In the genomic region with DNA sequence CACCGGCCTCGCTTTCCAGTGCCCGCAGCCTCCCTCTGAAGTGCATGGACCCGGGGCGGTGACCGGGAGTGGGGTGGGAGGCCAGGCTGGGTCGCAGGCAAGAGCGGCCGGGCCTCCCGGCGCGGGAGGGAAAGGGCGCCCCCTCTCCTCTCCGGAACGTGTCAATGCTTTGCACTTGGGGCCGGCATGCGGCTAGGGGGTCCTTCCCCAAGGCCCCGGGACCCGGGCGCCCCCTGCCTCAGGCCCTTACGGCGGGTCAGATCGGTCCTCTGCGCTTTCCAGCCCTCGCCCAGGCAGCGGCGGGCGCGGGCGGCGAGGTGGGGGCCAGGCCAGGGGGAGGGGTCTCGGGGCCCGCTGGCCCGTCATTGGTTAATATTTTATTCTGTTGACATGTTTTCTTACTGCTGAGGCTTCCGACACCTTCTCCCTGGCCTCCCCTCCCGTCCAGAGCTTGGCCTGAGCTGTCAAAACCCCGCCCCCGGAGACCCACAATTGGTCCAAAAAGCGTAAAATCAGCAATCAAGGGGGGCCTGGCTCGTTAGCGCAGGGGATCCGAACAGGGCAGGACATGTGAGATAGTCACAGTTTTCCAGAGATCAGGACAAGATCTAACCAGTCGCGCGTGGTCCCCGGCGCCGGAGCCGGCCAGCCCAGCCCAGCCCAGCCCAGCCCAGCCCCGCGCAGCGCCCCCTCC, we compare ENCODE assay signal across 8 mouse cellular contexts. TPM values are rescaled to one million over a fixed set of nuclear protein-coding genes. Genes with fewer than 3 reads are reported as not detected.
DNase-seq lines count a peak whose midpoint lies in the region; ATAC-seq and TF ChIP-seq lines count a peak whose summit lies in the region.

A gene (plus strand): TSS at position 321 of the 694 bp plus-strand sequence.

- H3K4me2 ChIP-seq in lung, embryonic 15.5 days, result peak within 1 kb of the TSS; percentile 87

- 0 out of 2 replicates have a peak, but pooled peaks cover 2% of the 10 kb centered on the region for H3K4me1 ChIP-seq in heart, adult 2 months (ENCODE audit: control insufficient read depth, insufficient read depth, low read length)
- peaks cover 6% of the 10 kb centered on the region; the same call in 1 of the 2 replicates for H3K4me1 ChIP-seq in kidney, adult 2 months (ENCODE audit: control insufficient read depth, insufficient read depth, low read length)
- peaks cover 41% of the 10 kb centered on the region for H3K4me1 ChIP-seq in lung, embryonic 15.5 days
- peaks cover 4% of the 10 kb centered on the region for H3K4me1 ChIP-seq in small intestine, adult 2 months (ENCODE audit: control insufficient read depth, insufficient read depth, insufficient read length, low read length)

- intact Hi-C loops in heart, adult 2 months (cut with DNase I), result loop anchor here (5.0 kb wide), 1 partner anchor 215 kb away; no protein-coding TSS in a partner anchor

- peak; percentile 91 for DNase-seq in MN1 (ENCODE audit: low spot score)
- DNase-seq in embryo, embryonic 10.5 days (ENCODE audit: low spot score), result peak; percentile 89
- peak; percentile 82 to 87 for DNase-seq in heart, adult 2 months
- DNase-seq in kidney, adult 2 months, result peak; percentile 97
- DNase-seq in frontal cortex, adult 2 months (ENCODE audit: extremely low spot score in 1 of 2, low spot score in 1 of 2), result no peak
- DNase-seq in T-cell, adult 2 months (ENCODE audit: low spot score), result no peak

- peak; percentile 78 for TF ChIP-seq POLR2A in heart, adult 2 months (IDR thresholded peaks at IDR 0.05; ENCODE audit: insufficient read depth, low read depth, low read length)
- peak; percentile 90 for TF ChIP-seq POLR2A in kidney, adult 2 months (IDR thresholded peaks at IDR 0.05; ENCODE audit: low read depth, low read length)
- no peak for TF ChIP-seq POLR2A in small intestine, adult 2 months (IDR thresholded peaks at IDR 0.05; ENCODE audit: low read depth, low read length)

- peak; percentile 34; the same call in 1 of the 2 replicates for TF ChIP-seq CTCF in heart, adult 2 months (IDR thresholded peaks at IDR 0.05)
- TF ChIP-seq CTCF in kidney, adult 2 months (conservative IDR thresholded peaks at IDR 0.05; ENCODE audit: insufficient read depth, insufficient read length, low read depth, low read length), result no peak
- no peak for TF ChIP-seq CTCF in small intestine, adult 2 months (IDR thresholded peaks at IDR 0.05; ENCODE audit: extremely low read depth, insufficient read length, insufficient replicate concordance, low read depth, low read length)

- H3K9me3 ChIP-seq in lung, embryonic 15.5 days, result no peaks in the 10 kb centered on the region

- WGBS in heart, adult 2 months, result 2% methylated on average over 51 of the region's 52 CpGs
- 2% methylated on average over 52 of the region's 52 CpGs for WGBS in kidney, adult 2 months
- WGBS in lung, embryonic 15.5 days, result under 1% methylated on average over 42 of the region's 52 CpGs
- WGBS in small intestine, adult 2 months, result 3% methylated on average over 51 of the region's 52 CpGs

- TF ChIP-seq EP300 in heart, adult 2 months (IDR thresholded peaks at IDR 0.05; ENCODE audit: insufficient read depth, low read depth, low read length), result no peak

- H3K27me3 ChIP-seq in heart, adult 2 months (ENCODE audit: control insufficient read depth, insufficient read depth, low read length), result peaks cover 20% of the 10 kb centered on the region
- H3K27me3 ChIP-seq in kidney, adult 2 months (replicated peaks; ENCODE audit: control insufficient read depth, insufficient read depth, low read length), result no peaks in the 10 kb centered on the region
- H3K27me3 ChIP-seq in lung, embryonic 15.5 days, result peaks cover 84% of the 10 kb centered on the region
- H3K27me3 ChIP-seq in small intestine, adult 2 months (ENCODE audit: control insufficient read depth, insufficient read depth, low read length), result peaks cover 79% of the 10 kb centered on the region

- H3K27ac ChIP-seq in heart, adult 2 months, result peak within 1 kb of the TSS; percentile 77
- H3K27ac ChIP-seq in kidney, adult 2 months (ENCODE audit: insufficient read depth, low read depth, low read length), result peak within 1 kb of the TSS; percentile 90
- peak within 1 kb of the TSS; percentile 97 for H3K27ac ChIP-seq in lung, embryonic 15.5 days
- peak within 1 kb of the TSS; percentile 46 for H3K27ac ChIP-seq in small intestine, adult 2 months (ENCODE audit: insufficient read depth, low read depth, low read length)

- peak within 1 kb of the TSS; percentile 68 for H3K4me3 ChIP-seq in heart, adult 2 months
- peak within 1 kb of the TSS; percentile 81 for H3K4me3 ChIP-seq in kidney, adult 2 months (ENCODE audit: insufficient read depth, low read depth, low read length)
- H3K4me3 ChIP-seq in lung, embryonic 15.5 days, result peak within 1 kb of the TSS; percentile 64
- peak within 1 kb of the TSS; percentile 55 for H3K4me3 ChIP-seq in small intestine, adult 2 months (ENCODE audit: low read depth, low read length)

- H3K36me3 ChIP-seq in heart, adult 2 months (ENCODE audit: control insufficient read depth, insufficient read depth, low read length), result no peaks in the 10 kb centered on the region
- H3K36me3 ChIP-seq in kidney, adult 2 months (ENCODE audit: control insufficient read depth, insufficient read depth, low read length), result no peaks in the 10 kb centered on the region; the same call in 1 of the 2 replicates
- H3K36me3 ChIP-seq in lung, embryonic 15.5 days, result no peaks in the 10 kb centered on the region
- H3K36me3 ChIP-seq in small intestine, adult 2 months (ENCODE audit: control insufficient read depth, insufficient read depth, low read length), result no peaks in the 10 kb centered on the region

- H3K9ac ChIP-seq in heart, adult 2 months (ENCODE audit: low read depth, low read length), result peak within 1 kb of the TSS; percentile 80
- H3K9ac ChIP-seq in lung, embryonic 15.5 days, result peak within 1 kb of the TSS; percentile 74

- H3K79me2 ChIP-seq in heart, adult 2 months (replicated peaks; ENCODE audit: control insufficient read depth, insufficient read depth, low read length), result no peaks in the 10 kb centered on the region

- ATAC-seq in lung, embryonic 15.5 days (ENCODE audit: borderline replicate concordance, extremely low read depth, low FRiP score, low TSS enrichment), result peak; percentile 89

RNA-seq across cellular contexts. Expression of the gene that starts here (rescaled TPM):
- 1 to 10 TPM; 5.5 to 5.7 TPM for total RNA-seq in heart, adult 2 months (2021)
- 6.9 and 7.5 TPM in 2 replicates for polyA plus RNA-seq in heart, adult 2 months (2012; rRNA removed)
- 58.5 and 66.9 TPM in 2 replicates for polyA plus RNA-seq in kidney, adult 2 months (2012; rRNA removed)
- polyA plus RNA-seq in lung, embryonic 15.5 days (2015; fragmentation: Nextera tagmentation; extraction: Ambion mirVana), result 40.9 and 44.9 TPM in 2 replicates
- 10.2 and 19.7 TPM in 2 replicates for polyA plus RNA-seq in small intestine, adult 2 months (2012; rRNA removed)
- 3.0 and 4.2 TPM in 2 replicates for polyA plus RNA-seq in frontal cortex, adult 2 months (2012; rRNA removed)

Comparison
In these comparisons a context has a peak if more than half of its experiments do, and no peak if none do; other contexts are left out.
1. DNase-seq: peak in MN1 (single experiment), embryo, embryonic 10.5 days (single experiment), heart, adult 2 months (2 of 2) and kidney, adult 2 months (single experiment); none in frontal cortex, adult 2 months (0 of 2) and T-cell, adult 2 months (single experiment).
2. H3K27ac ChIP-seq: peak in every context shown above with its lines; median percentile 97 in lung, embryonic 15.5 days; 90 in kidney, adult 2 months; 77 in heart, adult 2 months; 46 in small intestine, adult 2 months.
3. Peak in every context shown above with its lines, with median percentiles within 50 percentile points of each other: H3K4me3 ChIP-seq.